Mouse (Mus musculus) hindbrain, embryonic 16.5 days (tissue): ENCODE measurements around the gene Esrrg. TPM values are rescaled to one million over a fixed set of nuclear protein-coding genes. Genes with fewer than 3 reads are reported as not detected.

Source experiments
- ATAC-seq: fragments of 200-750 bp; cut with Nextera tagmentation; 2 replicates; pipeline ENCODE4 v1.8.0; 2017; ENCODE audit warnings: moderate TSS enrichment, moderate library complexity
- H3K27ac ChIP-seq: fragments of 300-500 bp; sonication (generic); 2 replicates; pipeline ENCODE4 v1.5.1; 2014; ENCODE audit warnings: low read depth, mild to moderate bottlenecking, control low read depth, low read length, moderate library complexity
- H3K27me3 ChIP-seq: fragments of 300-500 bp; sonication (generic); replicated peaks from 2 replicates; pipeline ENCODE4 v1.6.1; 2014; ENCODE audit warnings: low read length; ENCODE audit not compliant: control insufficient read depth, insufficient read depth
- H3K36me3 ChIP-seq: fragments of 300-500 bp; sonication (generic); 2 replicates; pipeline ENCODE4 v1.6.1; 2014; ENCODE audit warnings: mild to moderate bottlenecking, low read length, moderate library complexity, mixed read lengths; ENCODE audit not compliant: control insufficient read depth, insufficient read depth
- H3K4me1 ChIP-seq: fragments of 300-500 bp; sonication (generic); 2 replicates; pipeline ENCODE4 v1.6.1; 2014; ENCODE audit warnings: low read depth, low read length; ENCODE audit not compliant: control insufficient read depth, insufficient read depth
- H3K4me2 ChIP-seq: fragments of 300-500 bp; sonication (generic); 2 replicates; pipeline ENCODE4 v1.6.1; 2014; ENCODE audit warnings: mild to moderate bottlenecking, low read length, control low read depth, moderate library complexity
- H3K4me3 ChIP-seq: fragments of 300-500 bp; sonication (generic); 2 replicates; pipeline ENCODE4 v1.5.1; 2014; ENCODE audit warnings: mild to moderate bottlenecking, low read length, control low read depth, moderate library complexity
- H3K9ac ChIP-seq: fragments of 300-500 bp; sonication (generic); 2 replicates; pipeline ENCODE4 v1.6.1; 2014; ENCODE audit warnings: low read depth, mild to moderate bottlenecking, control low read depth, low read length, moderate library complexity
- H3K9me3 ChIP-seq: fragments of 300-500 bp; sonication (generic); 2 replicates; pipeline ENCODE4 v1.6.1; 2014; ENCODE audit warnings: mild to moderate bottlenecking, low read length, moderate library complexity; ENCODE audit not compliant: control insufficient read depth
- WGBS: fragments of 180-500 bp; shearing (Covaris S2); extraction: QIAGEN DNeasy Blood & Tissue Kit; methylation state at CpG from one replicate; pipeline ENCODE4 v1.1.7; 2014; 5-methylcytosine and 5-hydroxymethylcytosine counted together
- polyA plus RNA-seq: library from polyadenylated mRNA; unstranded; fragments of >200 nt; fragmentation: Nextera tagmentation; extraction: Ambion mirVana; gene quantifications from 2 replicates; pipeline ENCODE4 v1.2.1, GENCODE M21; 2015

The Esrrg gene
- polyA plus RNA-seq, 1 experiment from 2014 or later = 38.6 TPM

DNA sequence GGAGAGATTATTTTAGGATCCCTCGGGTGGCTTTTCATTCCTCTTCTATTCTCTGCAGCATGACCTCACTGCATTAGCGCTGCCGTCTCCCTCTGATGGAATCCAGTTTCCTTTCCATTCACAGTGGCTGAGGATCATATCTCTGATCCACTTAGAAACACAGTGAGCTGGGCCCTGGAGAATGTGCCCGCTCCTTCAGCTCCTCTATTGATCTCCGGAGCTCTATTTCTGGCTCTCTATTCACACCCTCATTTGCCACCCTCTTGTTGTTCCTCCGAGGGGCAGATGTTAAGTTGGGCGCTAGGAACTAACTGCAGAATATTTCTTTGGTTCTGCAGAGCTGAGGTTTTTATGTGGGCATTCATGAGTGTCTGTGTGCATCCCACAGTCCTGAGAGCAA lies 228.3 kb downstream of the Esrrg start:
- H3K27me3 ChIP-seq = no peaks in the 10 kb centered on the region
- no peak overlapping the region for H3K9ac ChIP-seq
- no peak overlapping the region for H3K27ac ChIP-seq
- H3K4me2 ChIP-seq = no peak overlapping the region
- ATAC-seq = no peak
- H3K4me3 ChIP-seq = no peak overlapping the region
- no peaks in the 10 kb centered on the region for H3K9me3 ChIP-seq
- no peaks in the 10 kb centered on the region for H3K4me1 ChIP-seq
- H3K36me3 ChIP-seq = no peaks in the 10 kb centered on the region
- 42% methylated on average over 7 of the region's 7 CpGs for WGBS

DNA sequence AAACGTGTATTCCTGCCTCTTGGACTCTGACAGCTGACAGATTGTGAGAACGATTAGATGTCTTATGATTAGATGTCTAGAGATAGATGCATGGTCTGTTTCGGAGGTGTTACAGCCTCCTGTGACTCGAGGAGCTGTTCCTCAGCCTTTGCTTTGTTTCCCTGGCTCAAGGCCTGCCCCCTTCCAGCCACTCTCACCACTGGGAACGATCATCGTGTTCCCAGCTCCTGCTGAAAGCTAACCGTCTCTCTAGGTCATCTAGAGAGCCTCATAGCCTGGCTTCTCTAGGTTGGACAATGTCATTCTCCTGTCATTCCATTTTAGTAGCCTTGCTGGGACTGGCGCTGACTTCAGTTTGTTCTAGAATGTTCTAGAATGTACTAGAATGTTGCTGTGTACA lies 233.0 kb downstream of the Esrrg start:
- Histone ChIP-seq H3K4me1 (no peaks in the 10 kb centered on the region), H3K27me3 (no peaks in the 10 kb centered on the region), H3K36me3 (no peaks in the 10 kb centered on the region), H3K9me3 (no peaks in the 10 kb centered on the region), H3K27ac (no peak overlapping the region), H3K4me2 (no peak overlapping the region), H3K4me3 (no peak overlapping the region), H3K9ac (no peak overlapping the region)
- no peak for ATAC-seq
- 80% methylated on average over 8 of the region's 8 CpGs for WGBS

DNA sequence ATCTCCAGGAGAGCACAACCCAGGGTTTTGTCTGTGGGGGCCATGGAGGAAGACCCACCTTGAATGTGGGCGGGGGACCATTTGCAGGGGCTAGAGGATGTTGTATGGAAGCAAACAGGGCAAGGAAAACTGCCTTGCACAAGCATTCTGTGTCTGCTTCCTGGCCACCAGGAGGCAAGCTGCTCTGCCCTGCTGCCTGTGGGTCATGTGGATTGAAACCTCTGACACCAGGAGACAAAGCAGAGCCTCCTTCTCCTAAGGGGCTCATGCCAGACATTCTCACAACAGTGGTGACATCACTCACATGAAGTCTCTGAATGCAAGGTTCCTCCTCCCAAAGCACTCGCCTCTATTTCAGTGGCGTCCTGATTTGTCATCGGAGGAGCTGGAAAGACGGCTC lies 234.1 kb downstream of the Esrrg start:
- Histone ChIP-seq H3K27ac (no peak overlapping the region), H3K4me1 (no peaks in the 10 kb centered on the region), H3K4me2 (no peak overlapping the region), H3K27me3 (no peaks in the 10 kb centered on the region), H3K4me3 (no peak overlapping the region), H3K36me3 (no peaks in the 10 kb centered on the region), H3K9ac (no peak overlapping the region), H3K9me3 (no peaks in the 10 kb centered on the region)
- 96% methylated on average over 5 of the region's 5 CpGs for WGBS
- ATAC-seq = no peak

DNA sequence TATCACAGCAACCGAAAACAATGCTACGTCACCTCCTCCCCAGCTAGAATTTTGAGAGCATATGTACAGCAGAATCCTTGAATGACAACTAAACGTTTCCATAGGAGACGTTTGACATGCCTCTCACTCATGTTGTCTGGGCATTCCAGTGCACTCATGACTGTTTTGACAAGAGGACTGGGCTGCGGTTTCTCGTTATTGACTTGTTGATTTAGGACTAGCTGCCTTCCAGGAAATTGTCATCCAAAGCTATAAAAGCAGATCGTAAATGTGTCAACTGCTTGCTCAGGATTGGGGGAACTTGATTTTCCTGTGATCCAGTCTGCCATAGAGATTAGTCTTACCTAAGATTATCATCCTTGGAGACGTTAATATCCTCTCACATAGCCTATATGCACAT lies 245.6 kb downstream of the Esrrg start:
- no peak overlapping the region for H3K4me3 ChIP-seq
- ATAC-seq = no peak
- no peaks in the 10 kb centered on the region for H3K4me1 ChIP-seq
- no peaks in the 10 kb centered on the region for H3K27me3 ChIP-seq
- no peak overlapping the region for H3K4me2 ChIP-seq
- H3K9ac ChIP-seq = no peak overlapping the region
- no peaks in the 10 kb centered on the region for H3K9me3 ChIP-seq
- H3K36me3 ChIP-seq = no peaks in the 10 kb centered on the region
- no peak overlapping the region for H3K27ac ChIP-seq
- 81% methylated on average over 8 of the region's 8 CpGs for WGBS

DNA sequence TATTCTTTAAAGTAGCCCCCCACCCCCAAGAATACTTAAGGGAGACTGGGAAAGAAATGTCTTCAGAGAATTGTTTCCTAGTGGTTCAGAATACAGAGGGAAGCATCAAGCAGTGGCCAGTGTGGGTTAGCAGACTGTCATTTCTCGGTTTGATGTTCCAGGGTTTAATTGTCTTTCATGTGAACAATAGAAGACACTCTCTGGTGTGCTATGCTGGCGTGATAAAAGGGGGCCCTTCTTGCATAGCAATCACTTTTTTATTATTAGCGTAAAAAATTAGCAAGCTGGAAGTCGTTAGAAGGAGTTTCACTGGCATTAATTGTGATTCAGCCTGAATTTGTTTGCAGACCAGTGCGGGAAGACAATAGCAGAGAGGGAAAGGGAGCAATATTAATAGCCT lies 253.7 kb downstream of the Esrrg start:
- Histone ChIP-seq H3K27ac (no peak overlapping the region), H3K27me3 (no peaks in the 10 kb centered on the region), H3K4me3 (no peak overlapping the region), H3K36me3 (no peaks in the 10 kb centered on the region), H3K4me2 (no peak overlapping the region), H3K9me3 (no peaks in the 10 kb centered on the region), H3K4me1 (no peaks in the 10 kb centered on the region), H3K9ac (no peak overlapping the region)
- WGBS = 23% methylated on average over 5 of the region's 5 CpGs
- ATAC-seq = no peak

DNA sequence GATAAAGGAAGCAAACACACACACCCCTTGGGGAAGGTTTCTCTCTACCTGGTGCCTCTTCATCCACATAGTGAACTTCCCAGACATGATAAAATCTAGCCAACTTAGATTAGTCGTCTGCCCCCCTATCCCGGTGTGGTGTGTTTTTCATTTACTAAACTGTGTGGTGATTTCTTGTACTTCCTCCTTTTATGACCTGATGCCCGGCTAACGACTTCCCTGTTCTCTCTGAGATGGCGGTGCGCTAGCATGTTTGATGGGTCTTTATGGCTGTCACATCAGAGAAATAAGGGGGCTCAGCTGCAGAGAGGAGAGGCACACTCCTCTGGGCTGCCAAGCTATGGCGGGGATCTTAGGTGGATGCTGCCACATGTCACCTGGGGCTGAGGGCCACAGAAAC lies 259.8 kb downstream of the Esrrg start:
- H3K27ac ChIP-seq = no peak overlapping the region
- H3K4me2 ChIP-seq = no peak overlapping the region
- H3K9ac ChIP-seq = no peak overlapping the region
- ATAC-seq = no peak
- no peaks in the 10 kb centered on the region for H3K27me3 ChIP-seq
- 76% methylated on average over 7 of the region's 7 CpGs for WGBS
- H3K36me3 ChIP-seq = no peaks in the 10 kb centered on the region
- no peaks in the 10 kb centered on the region for H3K4me1 ChIP-seq
- H3K4me3 ChIP-seq = no peak overlapping the region
- H3K9me3 ChIP-seq = no peaks in the 10 kb centered on the region

DNA sequence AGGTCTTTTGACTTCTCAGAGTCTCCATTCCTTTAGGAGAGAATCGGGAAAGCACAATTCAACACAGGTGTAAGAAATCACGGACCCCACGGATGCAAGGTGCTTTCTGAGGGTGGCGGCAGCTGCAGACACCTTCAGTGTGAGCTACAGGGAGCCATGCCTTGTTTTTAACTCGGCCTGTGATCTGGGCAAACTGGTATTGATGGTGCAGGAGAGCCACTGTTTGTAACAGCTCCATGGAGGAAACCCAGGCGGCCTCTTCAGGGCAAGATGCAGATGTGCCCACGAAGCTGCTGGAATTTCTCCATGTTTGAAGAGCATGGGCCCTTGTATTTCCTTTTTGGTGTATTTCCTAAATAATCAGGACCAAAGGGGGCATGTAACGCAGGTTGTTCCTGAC lies 263.6 kb downstream of the Esrrg start:
- ATAC-seq = no peak
- H3K4me1 ChIP-seq = no peaks in the 10 kb centered on the region
- no peak overlapping the region for H3K4me3 ChIP-seq
- WGBS = 70% methylated on average over 8 of the region's 8 CpGs
- H3K27me3 ChIP-seq = no peaks in the 10 kb centered on the region
- H3K27ac ChIP-seq = no peak overlapping the region
- no peak overlapping the region for H3K4me2 ChIP-seq
- H3K36me3 ChIP-seq = no peaks in the 10 kb centered on the region
- no peaks in the 10 kb centered on the region for H3K9me3 ChIP-seq
- H3K9ac ChIP-seq = no peak overlapping the region

DNA sequence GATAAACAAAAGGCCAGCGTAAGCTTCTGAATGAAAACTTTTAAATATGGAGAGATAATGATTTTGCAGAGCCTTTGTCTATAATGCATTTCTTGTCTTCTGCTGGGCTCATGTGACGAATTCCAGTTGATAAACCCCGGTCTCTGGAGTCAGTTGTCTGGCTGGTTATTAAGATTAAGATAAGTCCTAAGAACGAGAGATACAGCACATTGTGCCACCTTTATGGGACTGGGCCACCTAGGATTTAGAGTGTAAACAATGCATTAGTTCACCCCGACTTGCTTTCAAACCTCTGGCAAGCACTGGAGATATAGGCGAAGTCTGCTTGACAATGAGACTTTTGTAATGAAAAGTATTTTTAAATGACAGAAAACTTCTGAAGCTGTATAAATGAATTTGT lies 264.2 kb downstream of the Esrrg start:
- Histone ChIP-seq H3K27me3 (no peaks in the 10 kb centered on the region), H3K9me3 (no peaks in the 10 kb centered on the region), H3K27ac (no peak overlapping the region), H3K4me3 (no peak overlapping the region), H3K9ac (no peak overlapping the region), H3K4me2 (no peak overlapping the region), H3K4me1 (no peaks in the 10 kb centered on the region), H3K36me3 (no peaks in the 10 kb centered on the region)
- no peak for ATAC-seq
- 71% methylated on average over 6 of the region's 6 CpGs for WGBS

DNA sequence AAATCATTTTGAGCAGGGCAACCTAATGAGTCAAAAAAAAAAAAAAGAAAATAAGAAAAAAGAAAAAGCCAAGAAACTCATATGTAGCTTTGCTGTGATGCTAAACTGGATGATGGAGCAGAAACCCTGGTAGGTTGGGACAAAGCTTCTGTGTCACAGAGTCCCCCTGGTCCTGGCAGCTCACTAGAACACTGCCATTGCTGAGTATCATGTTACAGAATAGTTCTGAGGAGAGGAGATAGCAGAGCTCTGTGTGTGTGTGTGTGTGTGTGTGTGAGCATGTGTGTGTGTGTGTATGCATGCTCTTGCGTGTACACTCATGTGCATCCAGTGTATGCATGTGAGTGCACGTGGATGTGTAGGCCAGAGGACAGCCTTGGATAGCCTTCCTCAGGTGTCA lies 265.2 kb downstream of the Esrrg start:
- no peaks in the 10 kb centered on the region for H3K27me3 ChIP-seq
- H3K4me1 ChIP-seq = no peaks in the 10 kb centered on the region
- no peak overlapping the region for H3K27ac ChIP-seq
- no peak overlapping the region for H3K4me3 ChIP-seq
- no peak overlapping the region for H3K4me2 ChIP-seq
- ATAC-seq = no peak
- H3K9ac ChIP-seq = no peak overlapping the region
- H3K36me3 ChIP-seq = no peaks in the 10 kb centered on the region
- no peaks in the 10 kb centered on the region for H3K9me3 ChIP-seq
- WGBS = 77% methylated on average over 2 of the region's 2 CpGs

DNA sequence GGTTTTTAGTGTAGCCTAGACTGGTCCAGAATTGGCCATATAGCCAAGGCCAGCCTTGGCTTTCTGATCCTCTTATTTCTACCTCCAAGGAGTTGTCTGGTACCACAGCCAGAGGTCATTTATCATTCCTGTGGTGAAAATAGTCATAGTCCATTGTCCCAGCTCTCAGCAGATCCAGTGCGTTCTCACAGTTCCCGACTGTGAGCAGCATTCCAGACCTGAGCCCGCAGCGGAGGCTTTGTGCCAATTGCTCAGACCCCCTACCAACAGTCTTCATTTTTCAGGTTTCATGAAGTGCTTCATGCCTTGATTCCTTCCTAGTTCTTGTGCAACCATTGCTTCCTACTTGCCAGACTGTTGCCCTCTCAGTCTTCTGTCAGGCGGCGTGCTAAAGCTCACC lies 278.7 kb downstream of the Esrrg start:
- no peak for ATAC-seq

More for the DNA sequence above, 278.7 kb downstream of the Esrrg start:
- Histone ChIP-seq H3K27ac (no peak overlapping the region), H3K9ac (no peak overlapping the region), H3K4me2 (no peak overlapping the region), H3K9me3 (no peaks in the 10 kb centered on the region), H3K4me3 (no peak overlapping the region), H3K27me3 (no peaks in the 10 kb centered on the region), H3K4me1 (no peaks in the 10 kb centered on the region), H3K36me3 (no peaks in the 10 kb centered on the region)
- 64% methylated on average over 6 of the region's 6 CpGs for WGBS
